Mouse (Mus musculus) naive thymus-derived CD4-positive, alpha-beta T cell, adult 5 months (primary cell): ENCODE data around the gene Agps. TPM values are rescaled to one million over a fixed set of nuclear protein-coding genes. Genes with fewer than 3 reads are reported as not detected.

ENCODE experiments used
- polyA plus RNA-seq: library from polyadenylated mRNA; unstranded; fragments of 100-300 nt; shearing (Covaris generic); gene quantifications from one replicate; pipeline ENCODE4 v1.2.1, GENCODE M21; 2017

The Agps gene
- 72.7 TPM for polyA plus RNA-seq

DNA sequence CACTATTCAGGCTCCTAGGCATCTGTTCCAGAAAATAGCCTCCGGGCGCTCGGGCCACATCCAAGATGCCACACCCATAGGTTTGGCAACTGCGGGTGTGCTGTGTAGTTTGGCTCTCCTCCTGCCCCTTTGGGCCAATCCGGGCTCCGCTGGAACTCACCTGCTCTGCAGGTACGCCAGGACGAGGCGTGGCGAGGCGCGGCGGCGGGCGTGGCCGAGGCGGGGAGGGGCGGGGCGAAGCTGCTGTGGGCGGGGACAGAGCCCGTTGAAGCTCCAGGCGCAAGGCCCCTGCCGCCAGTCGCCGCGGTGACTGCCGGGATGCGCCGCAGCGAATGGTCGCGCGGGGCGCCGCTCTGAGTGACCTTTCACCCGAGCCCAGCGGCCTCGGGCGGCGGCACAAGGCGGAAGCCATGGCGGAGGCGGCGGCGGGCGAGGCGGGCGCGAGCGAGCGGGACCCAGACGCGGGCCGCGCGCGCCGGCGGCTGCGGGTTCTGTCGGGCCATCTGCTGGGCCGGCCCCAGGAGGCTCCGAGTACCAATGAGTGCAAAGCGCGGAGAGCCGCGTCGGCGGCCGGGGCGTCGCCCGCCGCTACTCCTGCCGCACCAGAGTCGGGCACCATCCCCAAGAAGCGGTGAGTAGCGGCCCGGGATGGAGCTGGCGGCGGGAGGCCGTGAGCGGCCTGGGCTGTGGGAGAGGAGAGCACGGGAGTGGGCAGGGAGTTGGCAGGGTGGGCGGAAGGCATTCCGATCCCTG, at the start of gene Agps:
Gene Agps, plus strand, starts transcription at position 297 of the 753 bp plus-strand sequence.

GRCm38 (mm10) chr2:75938117-75939063, 106.4 kb downstream of the Agps start, which contains the start of gene Ttc30b:
Gene Ttc30b (minus strand): TSS chr2:75938585.

GRCm38 (mm10) chr2:75977752-75978368, 145.9 kb downstream of the Agps start, which contains the start of gene Ttc30a2:
Gene Ttc30a2 (minus strand): TSS chr2:75978170.

Other genes starting within 250 kb of the Agps start
- 109 TPM for gene Hnrnpa3, start 172.9 kb upstream of the Agps start, polyA plus RNA-seq
- gene Nfe2l2, start 127.5 kb upstream of the Agps start, polyA plus RNA-seq = 88.5 TPM
- gene Ttc30b, start 106.4 kb downstream of the Agps start, polyA plus RNA-seq = not detected
- gene Ttc30a2, start 146.0 kb downstream of the Agps start, polyA plus RNA-seq = not detected
- 0.09 TPM for gene Ttc30a1, start 149.8 kb downstream of the Agps start, polyA plus RNA-seq